Mouse (Mus musculus) limb, embryonic 10.5 days (tissue): ENCODE results near the gene Gm11077. TPM values are rescaled to one million over a fixed set of nuclear protein-coding genes. Genes with fewer than 3 reads are reported as not detected.

Experiments used
- DNase-seq: peaks from one replicate; pipeline ENCODE4 v3.0.0-alpha.2; 2017; ENCODE audit warnings: low spot score
- H3K27ac ChIP-seq: fragments of 300-500 bp; sonication (generic); 2 replicates; pipeline ENCODE4 v1.5.1; 2016; ENCODE audit warnings: mild to moderate bottlenecking
- H3K27me3 ChIP-seq: fragments of 300-500 bp; sonication (generic); 2 replicates; pipeline ENCODE4 v1.6.1; 2016; ENCODE audit warnings: low read depth, mild to moderate bottlenecking; ENCODE audit not compliant: poor library complexity, severe bottlenecking
- H3K36me3 ChIP-seq: fragments of 300-500 bp; sonication (generic); 2 replicates; pipeline ENCODE4 v1.6.1; 2016; ENCODE audit warnings: mild to moderate bottlenecking, moderate library complexity
- H3K4me1 ChIP-seq: fragments of 300-500 bp; sonication (generic); 2 replicates; pipeline ENCODE4 v1.6.1; 2016
- H3K4me3 ChIP-seq: fragments of 300-500 bp; sonication (generic); 2 replicates; pipeline ENCODE4 v1.5.1; 2016; ENCODE audit warnings: mild to moderate bottlenecking, moderate library complexity
- H3K9me3 ChIP-seq: fragments of 300-500 bp; sonication (generic); replicated peaks from 2 replicates; pipeline ENCODE4 v1.6.1; 2016; ENCODE audit warnings: mild to moderate bottlenecking
- WGBS: fragments of 180-500 bp; shearing (Covaris S2); methylation state at CpG from one replicate; pipeline ENCODE4 v1.1.7; 2016; 5-methylcytosine and 5-hydroxymethylcytosine counted together
- polyA plus RNA-seq: library from polyadenylated mRNA; unstranded; fragments of >200 nt; fragmentation: Nextera tagmentation; extraction: Ambion mirVana; gene quantifications from 2 replicates; pipeline ENCODE4 v1.2.1, GENCODE M21; 2016

Gene Gm11077
- polyA plus RNA-seq, result not detected in 2 replicates

DNA sequence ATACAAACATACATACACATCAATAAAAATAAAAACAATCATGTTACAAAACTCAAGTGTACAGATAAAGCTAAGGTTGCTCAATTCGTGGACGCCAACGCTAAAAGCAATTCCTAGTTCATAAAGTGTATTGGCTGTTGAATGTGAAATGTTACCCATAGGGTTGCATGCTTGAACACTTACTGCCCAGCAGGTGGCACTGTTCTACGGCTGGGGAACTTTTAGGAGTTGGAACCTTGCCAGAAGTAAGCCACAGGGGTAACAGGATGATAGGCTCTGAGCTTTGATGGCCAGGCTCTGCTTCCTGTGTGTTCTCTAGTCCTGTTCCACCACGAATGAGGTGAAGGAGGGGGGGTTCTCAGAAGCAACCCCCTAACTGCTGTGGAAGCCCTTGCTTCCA, at the start of gene Gm11077:
Gm11077 (plus strand) TSS at position 13 of the 400 bp plus-strand sequence.
- Histone ChIP-seq H3K27ac (no peak within 1 kb of the TSS), H3K36me3 (no peaks in the 10 kb centered on the region), H3K4me1 (peaks cover 8% of the 10 kb centered on the region), H3K27me3 (peaks cover 3% of the 10 kb centered on the region; the same call in 1 of the 2 replicates), H3K9me3 (no peaks in the 10 kb centered on the region), H3K4me3 (no peak within 1 kb of the TSS)
- DNase-seq, result no peak
- 93% methylated on average over 5 of the region's 5 CpGs for WGBS

DNA sequence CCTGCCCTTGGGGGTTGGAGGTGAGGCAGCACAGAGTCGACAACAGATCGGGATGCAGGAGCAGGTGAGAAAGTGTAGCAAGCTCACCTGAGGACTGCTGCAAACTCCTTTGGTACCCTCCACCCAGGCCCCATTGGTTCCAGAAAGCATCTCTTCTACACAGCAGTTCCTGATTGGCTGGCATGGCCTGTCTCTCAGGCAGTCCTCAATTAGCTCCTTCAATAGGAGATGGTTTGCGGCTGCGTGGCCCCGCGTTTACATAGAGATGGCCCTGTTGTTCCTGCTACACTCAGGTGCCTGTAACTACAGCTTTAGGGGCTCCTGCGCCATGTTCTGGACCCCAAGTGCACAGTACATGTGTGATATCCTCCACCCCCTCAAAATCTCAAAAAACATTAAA, 48.4 kb upstream of the Gm11077 start:
- no peak overlapping the region for H3K4me3 ChIP-seq
- no peak overlapping the region for H3K27ac ChIP-seq
- H3K27me3 ChIP-seq, result no peaks in the 10 kb centered on the region
- H3K9me3 ChIP-seq, result no peaks in the 10 kb centered on the region
- DNase-seq, result no peak
- peaks cover 56% of the 10 kb centered on the region for H3K4me1 ChIP-seq
- 51% methylated on average over 7 of the region's 7 CpGs for WGBS
- H3K36me3 ChIP-seq, result no peaks in the 10 kb centered on the region

DNA sequence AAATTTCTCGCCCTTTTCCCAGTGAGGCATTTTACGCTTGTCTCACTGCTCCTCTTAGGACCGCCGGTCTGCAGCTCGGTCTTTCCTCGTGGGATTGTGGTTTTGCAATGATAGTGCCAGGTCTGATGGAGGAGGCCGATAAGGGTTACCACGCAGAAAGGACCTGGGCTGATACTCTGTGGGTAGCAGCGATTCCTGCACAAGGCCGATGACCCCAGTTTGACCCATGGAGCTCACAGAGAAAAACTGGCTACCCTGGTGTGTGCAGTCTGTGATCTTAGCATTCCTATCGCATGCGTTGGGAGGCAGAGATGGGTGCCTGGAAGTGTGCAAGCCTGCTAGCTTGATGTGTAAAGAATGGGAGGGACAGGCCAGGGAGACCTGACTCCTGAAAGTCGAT, 46.3 kb upstream of the Gm11077 start:
- Histone ChIP-seq H3K27me3 (no peaks in the 10 kb centered on the region), H3K9me3 (no peaks in the 10 kb centered on the region), H3K4me3 (no peak overlapping the region), H3K27ac (peak overlapping the region; percentile 70), H3K4me1 (peaks cover 47% of the 10 kb centered on the region), H3K36me3 (no peaks in the 10 kb centered on the region)
- DNase-seq, result peak; percentile 39
- 53% methylated on average over 13 of the region's 13 CpGs for WGBS

DNA sequence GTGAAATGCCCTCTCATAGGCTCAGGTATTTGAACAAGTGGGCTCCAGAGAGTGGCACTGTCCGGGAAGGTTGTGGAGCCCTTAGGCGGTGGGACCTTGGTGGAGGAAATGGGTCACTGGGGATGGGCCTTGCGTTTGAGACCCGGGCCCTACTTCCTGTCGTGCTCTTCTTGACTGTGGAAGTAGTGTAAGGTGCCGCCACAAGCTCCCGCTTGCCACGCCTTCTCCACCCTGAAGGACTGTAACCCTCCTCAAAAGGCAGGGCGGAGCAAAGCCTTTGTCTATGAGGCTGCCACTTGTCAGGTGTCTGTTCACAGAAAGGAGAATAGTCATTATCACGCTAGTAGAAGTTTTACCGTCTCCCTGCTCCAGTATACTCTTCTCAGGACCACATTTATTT, 44.7 kb upstream of the Gm11077 start:
- H3K27ac ChIP-seq, result no peak overlapping the region
- no peaks in the 10 kb centered on the region for H3K36me3 ChIP-seq
- 90% methylated on average over 11 of the region's 11 CpGs for WGBS
- no peaks in the 10 kb centered on the region for H3K9me3 ChIP-seq
- peaks cover 36% of the 10 kb centered on the region for H3K4me1 ChIP-seq
- no peak for DNase-seq
- no peak overlapping the region for H3K4me3 ChIP-seq
- no peaks in the 10 kb centered on the region for H3K27me3 ChIP-seq

DNA sequence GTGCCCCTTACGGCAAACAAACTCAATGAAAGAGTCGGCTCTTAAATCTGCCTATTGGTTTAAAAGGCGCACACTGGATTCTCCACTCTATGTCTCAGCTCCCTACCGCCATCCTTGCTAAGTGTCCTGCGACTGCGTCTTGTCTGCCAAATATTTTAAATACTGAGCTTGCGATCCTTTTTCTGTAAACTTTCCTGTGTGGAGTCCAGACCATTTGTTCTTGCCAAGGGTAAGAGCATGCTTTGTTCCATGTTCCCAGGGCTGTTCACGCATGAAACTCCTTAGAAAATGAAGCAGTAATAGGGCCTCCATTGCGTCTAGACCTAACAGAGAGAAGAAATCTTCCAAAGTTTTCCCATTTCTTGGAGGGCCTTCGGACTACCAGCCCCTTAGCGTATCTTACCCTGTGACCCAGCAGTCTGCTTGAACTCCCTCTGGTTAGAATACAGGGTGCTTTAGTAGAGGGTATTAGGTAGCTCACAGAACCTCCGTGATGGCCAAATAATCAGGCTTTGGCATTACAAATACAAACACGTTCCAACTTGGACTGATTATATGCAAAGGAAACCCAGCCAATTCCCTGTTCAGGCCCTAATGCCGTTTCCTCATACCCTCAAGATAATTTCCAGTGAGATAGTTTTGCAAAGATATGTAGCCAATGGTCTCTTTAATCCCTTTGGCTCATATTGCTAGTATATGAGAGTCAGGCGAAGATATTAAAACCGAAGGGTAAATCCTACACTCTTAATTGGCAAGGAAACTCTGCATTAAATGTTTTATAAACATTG, 39.3 kb upstream of the Gm11077 start:
- H3K27ac ChIP-seq, result no peak overlapping the region
- H3K9me3 ChIP-seq, result no peaks in the 10 kb centered on the region
- H3K36me3 ChIP-seq, result no peaks in the 10 kb centered on the region
- no peaks in the 10 kb centered on the region for H3K27me3 ChIP-seq
- peaks cover 13% of the 10 kb centered on the region for H3K4me1 ChIP-seq
- no peak for DNase-seq
- WGBS, result 93% methylated on average over 16 of the region's 16 CpGs
- no peak overlapping the region for H3K4me3 ChIP-seq

DNA sequence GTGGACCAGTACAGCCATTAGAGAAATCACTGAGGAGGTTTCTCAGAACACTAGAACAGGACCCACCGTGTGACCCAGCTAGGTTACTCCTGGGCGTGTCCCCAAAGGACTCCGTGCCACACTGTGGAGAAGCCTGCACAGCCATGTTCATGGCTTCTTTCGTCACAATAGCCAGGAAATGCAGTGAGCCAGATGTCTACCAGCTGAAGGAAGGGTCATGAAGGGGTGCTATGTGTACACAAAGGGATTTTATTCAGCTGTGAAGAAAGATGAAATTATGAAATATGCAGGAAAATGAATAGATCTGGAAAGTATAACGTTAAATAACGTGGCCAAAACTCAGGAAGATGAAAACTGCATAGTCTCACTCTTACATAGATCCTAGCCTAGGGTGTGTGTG, 36.9 kb upstream of the Gm11077 start:
- Histone ChIP-seq H3K9me3 (no peaks in the 10 kb centered on the region), H3K4me1 (peaks cover 26% of the 10 kb centered on the region), H3K27me3 (no peaks in the 10 kb centered on the region), H3K36me3 (no peaks in the 10 kb centered on the region), H3K27ac (no peak overlapping the region), H3K4me3 (no peak overlapping the region)
- no peak for DNase-seq
- 93% methylated on average over 6 of the region's 6 CpGs for WGBS

DNA sequence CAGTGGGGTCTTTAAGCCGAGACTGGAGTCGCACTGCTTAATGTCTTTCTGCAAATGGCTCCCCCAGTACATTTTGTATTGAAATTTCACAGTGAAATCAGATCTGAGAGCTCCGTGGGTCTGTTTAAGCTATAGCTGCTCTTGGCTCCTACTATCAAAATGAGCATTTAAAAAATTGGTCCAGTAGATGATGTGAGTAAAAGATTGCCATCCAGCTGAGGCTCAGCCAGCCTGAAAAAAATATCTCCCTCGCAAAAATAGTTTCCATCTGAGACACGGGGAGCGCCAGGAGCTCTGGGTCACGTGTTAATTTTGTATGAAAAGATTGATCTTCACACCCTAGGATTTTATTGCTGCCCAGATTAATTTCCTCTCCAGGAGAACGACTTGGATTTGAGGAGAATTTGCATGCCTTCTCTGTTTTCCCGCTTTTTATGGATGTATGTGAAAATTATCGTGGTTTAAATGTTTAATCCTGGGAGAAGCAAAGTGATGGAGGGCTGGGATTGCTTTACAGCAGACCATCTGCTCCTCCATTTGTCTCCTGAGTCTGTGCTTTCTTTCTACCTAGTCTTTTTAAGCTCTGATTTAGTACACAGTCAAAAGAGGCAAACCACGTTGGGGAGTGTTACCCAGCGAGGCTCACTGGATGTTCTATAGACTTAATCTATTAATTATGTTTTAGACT, 32.7 kb upstream of the Gm11077 start:
- DNase-seq, result no peak
- H3K36me3 ChIP-seq, result no peaks in the 10 kb centered on the region
- peaks cover 16% of the 10 kb centered on the region for H3K4me1 ChIP-seq
- H3K9me3 ChIP-seq, result no peaks in the 10 kb centered on the region
- H3K27ac ChIP-seq, result no peak overlapping the region
- H3K4me3 ChIP-seq, result no peak overlapping the region
- 66% methylated on average over 12 of the region's 12 CpGs for WGBS
- no peaks in the 10 kb centered on the region for H3K27me3 ChIP-seq

DNA sequence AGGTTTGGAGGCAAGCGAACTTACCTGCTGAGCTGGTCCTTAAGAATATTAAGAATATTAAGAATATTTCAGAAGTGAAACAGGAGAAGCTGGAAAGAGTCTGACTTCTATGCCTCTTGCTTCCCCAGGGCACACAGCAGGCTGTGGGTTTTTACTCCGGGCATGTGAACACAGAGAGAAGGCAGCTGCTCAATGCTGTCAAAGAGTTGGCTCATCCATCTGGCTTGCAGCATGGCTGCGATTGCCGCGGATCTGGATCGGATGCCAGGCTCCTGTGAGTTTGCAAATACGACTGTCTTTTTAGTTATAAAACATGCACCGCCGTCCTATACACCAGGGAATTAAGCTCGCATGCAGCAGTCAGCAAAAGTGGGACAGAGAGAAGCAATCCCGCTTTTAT, 31.1 kb upstream of the Gm11077 start:
- H3K4me1 ChIP-seq, result peaks cover 14% of the 10 kb centered on the region; the same call in 1 of the 2 replicates
- no peak for DNase-seq
- H3K9me3 ChIP-seq, result no peaks in the 10 kb centered on the region
- WGBS, result 92% methylated on average over 11 of the region's 11 CpGs
- no peak overlapping the region for H3K27ac ChIP-seq
- H3K4me3 ChIP-seq, result no peak overlapping the region
- H3K36me3 ChIP-seq, result no peaks in the 10 kb centered on the region
- H3K27me3 ChIP-seq, result no peaks in the 10 kb centered on the region

DNA sequence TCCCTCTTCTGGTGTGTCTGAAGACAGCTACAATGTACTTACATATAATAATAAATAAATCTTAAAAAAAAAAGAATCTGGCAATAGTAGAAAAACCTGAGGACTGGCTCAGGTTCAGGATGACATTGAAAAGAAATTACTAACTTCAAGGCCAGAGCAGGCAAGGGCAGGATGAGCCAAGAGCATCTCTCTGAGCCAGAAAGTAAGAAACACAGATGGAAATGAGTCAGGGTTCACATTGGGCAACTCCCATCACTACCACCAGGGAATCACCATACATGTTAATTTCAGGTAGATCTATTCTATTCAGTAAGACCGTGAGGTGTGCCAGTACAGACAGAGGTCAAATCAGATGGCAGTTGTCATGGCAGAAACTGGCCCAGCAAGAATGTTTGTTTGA, 30.5 kb upstream of the Gm11077 start:
- H3K27me3 ChIP-seq, result no peaks in the 10 kb centered on the region
- H3K27ac ChIP-seq, result no peak overlapping the region
- peaks cover 14% of the 10 kb centered on the region; the same call in 1 of the 2 replicates for H3K4me1 ChIP-seq
- H3K9me3 ChIP-seq, result no peaks in the 10 kb centered on the region
- 98% methylated on average over 1 of the region's 1 CpGs for WGBS
- H3K4me3 ChIP-seq, result no peak overlapping the region
- DNase-seq, result no peak
- H3K36me3 ChIP-seq, result no peaks in the 10 kb centered on the region

DNA sequence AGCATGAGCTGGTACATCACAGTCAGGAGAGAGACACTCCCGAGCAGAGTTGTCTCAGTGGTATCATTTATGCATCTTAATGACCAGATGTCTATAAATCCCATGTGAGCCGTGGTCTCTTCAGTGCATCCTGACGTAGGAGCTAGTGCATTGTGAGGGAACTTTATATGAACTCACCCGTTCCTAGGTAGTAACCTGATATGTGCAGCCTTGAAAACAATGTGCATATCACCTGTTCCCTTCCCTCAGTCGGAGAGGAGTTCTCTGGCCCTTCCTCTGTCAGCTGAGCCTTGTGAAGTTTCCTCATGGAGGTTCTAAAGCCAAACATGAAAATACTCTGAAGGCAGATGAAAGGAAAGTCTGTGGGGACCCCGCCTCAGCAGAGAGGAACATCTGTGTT, 27.8 kb upstream of the Gm11077 start:
- no peaks in the 10 kb centered on the region for H3K36me3 ChIP-seq
- H3K27me3 ChIP-seq, result no peaks in the 10 kb centered on the region
- no peak overlapping the region for H3K27ac ChIP-seq
- WGBS, result 85% methylated on average over 6 of the region's 6 CpGs
- no peak for DNase-seq
- no peaks in the 10 kb centered on the region for H3K9me3 ChIP-seq
- peaks cover 16% of the 10 kb centered on the region; the same call in 1 of the 2 replicates for H3K4me1 ChIP-seq
- no peak overlapping the region for H3K4me3 ChIP-seq

DNA sequence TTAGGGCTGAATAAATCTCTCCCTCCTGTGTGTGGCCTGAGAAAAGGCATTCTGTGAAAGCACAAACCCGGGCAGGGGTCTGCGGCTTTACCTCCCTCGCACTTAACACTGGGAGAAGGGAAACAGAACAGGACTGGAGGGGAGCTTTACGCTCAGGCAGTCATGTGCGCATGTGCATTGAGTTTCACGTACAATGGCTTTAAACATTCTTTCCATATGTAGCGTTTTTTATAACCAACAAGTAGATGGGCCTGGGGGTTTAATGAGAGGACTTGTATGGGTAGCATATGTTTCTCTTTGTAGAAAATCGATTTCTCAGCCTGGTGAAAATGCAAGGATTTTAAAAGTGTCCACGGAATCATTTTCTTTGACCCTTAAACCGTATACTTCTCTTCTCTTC, 24.0 kb upstream of the Gm11077 start:
- no peaks in the 10 kb centered on the region for H3K27me3 ChIP-seq
- no peak overlapping the region for H3K4me3 ChIP-seq
- no peaks in the 10 kb centered on the region for H3K9me3 ChIP-seq
- no peak for DNase-seq
- 86% methylated on average over 10 of the region's 10 CpGs for WGBS
- H3K27ac ChIP-seq, result no peak overlapping the region; the same call in 1 of the 2 replicates
- peaks cover 29% of the 10 kb centered on the region for H3K4me1 ChIP-seq
- H3K36me3 ChIP-seq, result no peaks in the 10 kb centered on the region

DNA sequence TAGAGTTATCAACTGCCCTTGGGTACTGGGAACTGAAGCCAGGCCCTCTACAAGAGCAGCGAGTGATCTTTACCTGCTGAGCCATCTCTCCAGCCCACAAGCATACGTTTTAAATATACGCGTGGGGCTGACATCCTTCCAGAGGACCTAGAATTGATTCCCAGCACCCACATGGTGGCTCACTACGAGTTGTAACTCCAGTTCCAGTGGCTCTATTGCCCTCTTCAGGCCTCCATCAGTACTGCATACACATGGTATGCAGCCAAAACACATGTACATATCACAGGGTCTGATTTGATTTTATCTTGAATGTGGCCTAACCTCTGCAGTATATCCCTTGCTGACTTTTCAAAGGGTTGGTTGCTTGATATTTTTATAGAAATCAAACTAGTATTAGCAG, 23.0 kb upstream of the Gm11077 start:
- H3K4me3 ChIP-seq, result no peak overlapping the region
- 93% methylated on average over 5 of the region's 5 CpGs for WGBS

DNA sequence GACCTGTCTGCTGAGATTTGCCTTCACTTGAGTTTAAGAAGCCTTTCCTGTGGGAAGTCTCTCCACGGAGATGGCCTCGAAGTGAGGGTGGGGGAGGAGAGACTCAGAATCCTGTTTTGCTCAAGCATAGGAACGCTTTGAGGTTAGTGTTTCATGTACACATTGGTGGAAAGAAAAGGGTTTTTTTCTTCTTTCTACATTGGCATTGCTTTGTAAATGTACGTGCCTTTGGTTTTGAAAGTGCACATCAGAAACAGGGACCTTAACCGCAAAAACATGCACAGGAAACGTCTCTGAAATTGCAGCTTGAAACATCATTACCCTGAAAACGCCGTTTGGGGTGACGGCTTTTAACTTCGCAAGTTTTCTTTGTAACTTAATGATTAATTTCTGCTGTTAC, 21.0 kb upstream of the Gm11077 start:
- 73% methylated on average over 10 of the region's 10 CpGs for WGBS

More for the DNA sequence above, 23.0 kb upstream of the Gm11077 start:
- Histone ChIP-seq H3K27ac (no peak overlapping the region), H3K4me1 (peaks cover 29% of the 10 kb centered on the region), H3K27me3 (no peaks in the 10 kb centered on the region), H3K36me3 (no peaks in the 10 kb centered on the region), H3K9me3 (no peaks in the 10 kb centered on the region)
- DNase-seq, result no peak

More for the DNA sequence above, 21.0 kb upstream of the Gm11077 start:
- Histone ChIP-seq H3K27ac (peak overlapping the region; percentile 66), H3K4me1 (peaks cover 29% of the 10 kb centered on the region), H3K4me3 (no peak overlapping the region), H3K9me3 (no peaks in the 10 kb centered on the region), H3K27me3 (no peaks in the 10 kb centered on the region), H3K36me3 (no peaks in the 10 kb centered on the region)
- DNase-seq, result no peak
